Mouse (Mus musculus) liver, adult 2 months (tissue): ENCODE measurements around the gene P2rx7. TPM values are rescaled to one million over a fixed set of nuclear protein-coding genes. Genes with fewer than 3 reads are reported as not detected.

Source experiments
- DNase-seq: peaks from one replicate; pipeline ENCODE4 v3.0.0-alpha.2; 2011; ENCODE audit warnings: low read depth, low spot score; ENCODE audit errors: extremely low read depth
- H3K27ac ChIP-seq: fragments of 200-500 bp; replicated peaks from 2 replicates; pipeline ENCODE4 v1.5.1; 2012; ENCODE audit warnings: low read depth, mild to moderate bottlenecking, control low read depth, inconsistent platforms, low read length; ENCODE audit not compliant: insufficient read depth
- H3K27me3 ChIP-seq: fragments of 200-500 bp; 2 replicates; pipeline ENCODE4 v1.6.1; 2012; ENCODE audit warnings: mild to moderate bottlenecking, moderate library complexity, low read length, inconsistent platforms; ENCODE audit not compliant: control insufficient read depth, insufficient read depth
- H3K36me3 ChIP-seq: fragments of 200-500 bp; 2 replicates; pipeline ENCODE4 v1.6.1; 2012; ENCODE audit warnings: low read length, inconsistent platforms; ENCODE audit not compliant: control insufficient read depth, insufficient read depth
- H3K4me1 ChIP-seq: fragments of 200-500 bp; 2 replicates; pipeline ENCODE4 v1.6.1; 2011; ENCODE audit warnings: low read length; ENCODE audit not compliant: control insufficient read depth, insufficient read depth
- H3K4me3 ChIP-seq: fragments of 200-500 bp; 2 replicates; pipeline ENCODE4 v1.5.1; 2011; ENCODE audit warnings: low read depth, mild to moderate bottlenecking, control low read depth, low read length, moderate library complexity; ENCODE audit not compliant: insufficient read depth
- H3K79me2 ChIP-seq: fragments of 200-500 bp; 2 replicates; pipeline ENCODE4 v1.6.1; 2012; ENCODE audit warnings: inconsistent platforms, mild to moderate bottlenecking, low read length, moderate library complexity; ENCODE audit not compliant: control insufficient read depth, insufficient read depth
- H3K9ac ChIP-seq: fragments of 200-500 bp; 2 replicates; pipeline ENCODE4 v1.6.1; 2012; ENCODE audit warnings: low read depth, mild to moderate bottlenecking, control low read depth, inconsistent platforms, low read length
- CTCF ChIP-seq: fragments of 200-500 bp; IDR thresholded peaks from 2 replicates; pipeline ENCODE4 v1.5.1; 2011; ENCODE audit warnings: low read depth, low read length, control low read depth
- POLR2A ChIP-seq: fragments of 200-500 bp; IDR thresholded peaks from 2 replicates; pipeline ENCODE4 v1.6.1; 2011; ENCODE audit warnings: low read length, control low read depth; ENCODE audit not compliant: insufficient read depth; ENCODE audit errors: extremely low read depth
- WGBS: fragments of 180-500 bp; shearing (Covaris S2); methylation state at CpG from one replicate; pipeline ENCODE4 v1.1.7; 2018; 5-methylcytosine and 5-hydroxymethylcytosine counted together
- polyA plus RNA-seq: library from polyadenylated mRNA; depleted of rRNA; stranded (reverse); fragments of >200 nt; gene quantifications from 2 replicates; pipeline ENCODE4 v1.2.3, GENCODE M21; 2012; rRNA removed
- total RNA-seq: library from RNA; depleted of rRNA; stranded (reverse); fragments of >200 nt; gene quantifications from 2 replicates; pipeline ENCODE4 v1.2.3, GENCODE M21; 2014; rRNA removed

Gene P2rx7
- total RNA-seq (2.2 and 4.3 TPM in 2 replicates), polyA plus RNA-seq (2.7 and 4.0 TPM in 2 replicates)

DNA sequence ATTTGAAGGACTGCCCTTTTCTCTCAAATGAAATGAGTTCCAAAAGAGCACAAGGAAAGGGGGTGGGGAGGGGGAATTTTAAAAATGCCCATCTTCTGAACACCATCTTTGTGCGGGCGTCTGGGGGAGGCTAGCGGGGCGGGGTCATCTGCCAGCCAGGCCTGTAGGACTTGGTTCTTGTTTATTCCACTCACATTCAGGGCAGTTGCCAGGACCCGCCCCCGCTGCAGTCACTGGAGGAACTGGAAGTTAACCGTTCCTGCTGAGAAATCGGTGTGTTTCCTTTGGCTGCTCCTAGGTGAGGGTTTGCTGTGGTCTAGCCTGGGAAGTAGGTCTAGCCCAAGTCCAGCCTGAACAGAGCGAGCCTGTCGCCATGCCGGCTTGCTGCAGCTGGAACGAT lies at the start of gene P2rx7:
P2rx7 (plus strand) TSS at position 211 of the 400 bp plus-strand sequence.
- Histone ChIP-seq H3K27me3 (no peaks in the 10 kb centered on the region), H3K4me1 (no peaks in the 10 kb centered on the region), H3K27ac (peak within 1 kb of the TSS; percentile 42), H3K79me2 (no peaks in the 10 kb centered on the region), H3K36me3 (no peaks in the 10 kb centered on the region), H3K4me3 (peak within 1 kb of the TSS; percentile 70), H3K9ac (peak within 1 kb of the TSS; percentile 61)
- no peak for TF ChIP-seq CTCF
- no peak for TF ChIP-seq POLR2A
- WGBS = 52% methylated on average over 12 of the region's 12 CpGs
- no peak for DNase-seq

DNA sequence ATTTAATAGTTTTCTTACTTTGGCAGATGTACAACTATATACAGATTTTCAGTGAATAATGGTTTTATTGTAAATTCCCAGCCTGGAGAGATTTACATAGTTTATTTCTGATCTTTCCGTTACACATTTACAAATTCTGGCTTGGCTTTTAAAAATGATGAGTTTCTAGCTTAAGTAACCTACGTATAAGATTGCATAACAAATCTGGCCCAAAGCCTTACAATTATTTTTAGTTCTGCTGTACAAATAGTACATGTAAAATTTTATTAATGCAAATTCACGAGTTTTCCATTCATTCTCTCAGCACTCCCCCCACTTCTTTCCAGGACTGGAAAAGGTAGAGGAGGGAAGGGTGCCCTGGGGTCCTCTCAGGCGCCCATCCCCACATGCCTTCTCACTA lies 48.2 kb upstream of the P2rx7 start:
- TF ChIP-seq POLR2A = no peak
- TF ChIP-seq CTCF = no peak
- 41% methylated on average over 4 of the region's 4 CpGs for WGBS
- DNase-seq = peak; percentile 80
- Histone ChIP-seq H3K9ac (no peak overlapping the region), H3K36me3 (no peaks in the 10 kb centered on the region), H3K27ac (no peak overlapping the region), H3K4me1 (no peaks in the 10 kb centered on the region), H3K79me2 (no peaks in the 10 kb centered on the region), H3K27me3 (no peaks in the 10 kb centered on the region), H3K4me3 (no peak overlapping the region)

DNA sequence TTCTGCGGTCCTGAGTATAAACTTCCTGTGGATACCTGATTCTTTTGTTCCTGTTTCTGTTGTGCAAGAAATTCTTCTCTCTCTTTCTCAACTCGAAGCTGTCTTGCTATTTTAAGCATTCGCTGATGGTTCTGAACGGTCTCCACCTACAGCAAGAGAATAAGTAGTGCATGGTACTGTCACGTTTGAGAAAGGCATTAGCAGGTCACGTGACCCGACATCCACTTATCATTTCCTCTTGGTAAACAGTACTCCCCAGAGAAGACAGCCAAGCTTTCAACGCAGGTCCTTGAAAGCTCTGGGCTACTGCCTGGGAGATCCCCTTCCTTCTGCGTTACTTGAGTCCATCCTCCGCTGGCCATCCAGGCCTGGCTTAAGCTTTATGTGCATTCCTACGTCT lies 41.5 kb upstream of the P2rx7 start:
- Histone ChIP-seq H3K9ac (no peak overlapping the region), H3K4me3 (no peak overlapping the region), H3K79me2 (no peaks in the 10 kb centered on the region), H3K36me3 (0 out of 2 replicates have a peak, but pooled peaks cover 4% of the 10 kb centered on the region), H3K27me3 (no peaks in the 10 kb centered on the region), H3K4me1 (no peaks in the 10 kb centered on the region), H3K27ac (no peak overlapping the region)
- no peak for TF ChIP-seq CTCF
- no peak for TF ChIP-seq POLR2A
- peak; percentile 34 for DNase-seq
- WGBS = 70% methylated on average over 11 of the region's 11 CpGs

DNA sequence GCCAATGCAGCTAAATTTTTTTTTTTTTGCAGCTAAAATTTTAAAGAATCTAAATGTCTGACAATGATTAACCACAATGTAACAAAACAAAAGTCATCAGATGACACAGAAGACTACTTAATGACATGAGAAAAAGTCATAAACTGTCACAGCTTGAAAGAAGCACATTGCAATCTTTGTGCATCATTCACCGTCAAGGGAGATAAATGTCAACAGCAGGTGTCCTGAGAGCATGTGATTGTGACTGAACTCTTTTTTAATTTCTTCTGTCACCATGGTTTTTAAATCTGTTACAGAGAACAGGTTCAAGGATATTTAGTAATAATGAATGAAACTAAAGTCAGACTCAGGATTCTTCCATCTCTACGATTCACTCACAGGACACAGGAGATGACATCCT lies 38.8 kb upstream of the P2rx7 start:
- H3K27me3 ChIP-seq = no peaks in the 10 kb centered on the region
- H3K27ac ChIP-seq = no peak overlapping the region
- no peaks in the 10 kb centered on the region for H3K79me2 ChIP-seq
- H3K36me3 ChIP-seq = 0 out of 2 replicates have a peak, but pooled peaks cover 4% of the 10 kb centered on the region
- WGBS = 95% methylated on average over 2 of the region's 2 CpGs
- H3K9ac ChIP-seq = no peak overlapping the region
- no peak for DNase-seq
- no peaks in the 10 kb centered on the region for H3K4me1 ChIP-seq
- TF ChIP-seq CTCF (no peak), POLR2A (no peak)
- H3K4me3 ChIP-seq = no peak overlapping the region

DNA sequence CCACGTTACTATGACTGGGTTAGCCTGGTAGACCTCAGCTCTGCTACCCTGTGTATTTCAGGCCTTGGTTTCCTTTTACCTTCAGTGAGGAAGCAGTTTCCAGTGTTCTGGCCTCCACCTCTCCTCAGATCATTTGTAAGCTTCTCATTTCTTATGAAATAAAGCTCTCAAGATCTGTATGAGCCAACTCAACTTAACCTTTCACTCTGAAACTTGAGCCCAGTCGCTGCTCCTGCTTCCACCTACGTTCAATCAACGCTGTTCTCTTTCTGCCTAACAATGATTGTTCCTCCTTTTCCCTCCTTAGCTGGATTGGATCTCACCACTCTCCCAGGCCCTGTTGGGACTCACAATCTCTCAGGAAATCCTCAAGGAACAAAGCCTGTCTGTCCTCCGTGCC lies 32.1 kb upstream of the P2rx7 start:
- no peak for TF ChIP-seq CTCF
- no peak for TF ChIP-seq POLR2A
- Histone ChIP-seq H3K4me1 (peaks cover 3% of the 10 kb centered on the region; the same call in 1 of the 2 replicates), H3K79me2 (no peaks in the 10 kb centered on the region), H3K27ac (no peak overlapping the region), H3K27me3 (no peaks in the 10 kb centered on the region), H3K9ac (no peak overlapping the region), H3K4me3 (no peak overlapping the region), H3K36me3 (no peaks in the 10 kb centered on the region)
- DNase-seq = no peak
- WGBS = 81% methylated on average over 5 of the region's 5 CpGs

DNA sequence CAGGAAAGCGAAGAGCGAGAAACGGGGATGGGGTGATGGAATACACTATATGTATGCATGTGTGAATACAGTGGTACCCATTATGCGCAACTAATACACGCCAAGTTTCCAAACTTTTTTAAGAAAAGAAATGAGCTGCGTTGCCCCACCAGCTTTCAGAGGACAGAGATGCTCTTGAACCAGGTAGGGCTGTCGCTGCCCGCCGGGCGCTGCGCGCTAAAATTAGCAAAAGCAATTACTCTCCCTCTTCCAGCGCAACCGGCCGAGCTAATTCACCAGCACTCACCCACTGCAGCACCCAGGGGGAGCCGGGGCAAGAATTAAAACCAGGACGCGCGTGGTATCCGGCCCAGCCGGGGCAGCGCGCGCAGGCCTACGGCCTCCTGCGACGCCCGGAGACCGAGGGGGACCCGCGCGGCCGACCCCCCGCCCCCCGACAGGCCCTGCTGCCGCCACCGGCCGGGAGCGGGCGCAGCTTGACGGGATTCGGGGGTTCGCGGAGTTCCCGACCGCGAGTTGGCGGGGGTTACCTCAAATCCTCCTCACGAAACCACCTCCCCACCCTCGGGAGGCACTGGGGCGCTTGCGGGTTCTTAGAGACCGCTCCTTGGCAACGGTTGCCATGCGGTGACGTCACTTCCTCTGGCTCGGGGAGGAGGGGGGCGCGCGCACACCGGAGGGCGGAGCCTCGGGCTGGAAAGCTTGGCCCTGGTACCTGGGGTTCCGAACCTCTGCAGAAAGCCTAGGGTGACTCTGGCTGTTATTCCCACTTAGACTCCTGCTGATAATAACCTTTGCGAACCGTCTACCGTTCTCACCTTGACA lies 29.6 kb upstream of the P2rx7 start, which contains the start of gene Ift81:
Ift81 (minus strand) TSS at position 611 of the 825 bp plus-strand sequence.
- no peaks in the 10 kb centered on the region for H3K36me3 ChIP-seq
- H3K79me2 ChIP-seq = no peaks in the 10 kb centered on the region
- TF ChIP-seq POLR2A (no peak), CTCF (no peak)
- H3K4me1 ChIP-seq = peaks cover 3% of the 10 kb centered on the region; the same call in 1 of the 2 replicates
- H3K27me3 ChIP-seq = no peaks in the 10 kb centered on the region
- DNase-seq = peak; percentile 70
- peak within 1 kb of the TSS; percentile 72 for H3K9ac ChIP-seq
- 6% methylated on average over 67 of the region's 67 CpGs for WGBS
- H3K27ac ChIP-seq = no peak within 1 kb of the TSS
- H3K4me3 ChIP-seq = peak within 1 kb of the TSS; percentile 79
